Mouse (Mus musculus): ENCODE data around the gene Yars2. TPM values are rescaled to one million over a fixed set of nuclear protein-coding genes. Genes with fewer than 3 reads are reported as not detected.
A peak's percentile ranks its signal among the peaks of the same experiment; 100 is the strongest.

Gene Yars2
- total RNA-seq (2018; cell fraction: chromatin; rRNA removed) = 10 to 100 TPM in 5 of 26 experiments, 1 to 10 TPM in 21; 1.4 to 14.6 (median 6.9) TPM
- 10 to 100 TPM in 1 of 26 experiments, 1 to 10 TPM in 25; 5.1 to 10.0 (median 7.4) TPM for total RNA-seq (2018; cell fraction: cytosol; rRNA removed)
- 10 to 100 TPM in 8 of 26 experiments, 1 to 10 TPM in 18; 2.1 to 17.5 (median 7.5) TPM for total RNA-seq (2018; cell fraction: nucleus; rRNA removed)
- 6.0 to 16.8 TPM (median 6.4 TPM) in 3 replicates for polyA plus RNA-seq (2018)

GRCm38 (mm10) chr16:16302369-16303137 lies at the start of gene Yars2:
Gene Yars2, plus strand, starts transcription at chr16:16302965.
- WGBS (ENCODE audit: missing documents) = under 1% methylated on average over 46 of the region's 50 CpGs
- H3K27ac ChIP-seq = peak within 1 kb of the TSS; percentile 62
- H3K79me2 ChIP-seq (ENCODE audit: inconsistent target) = peaks cover 26% of the 10 kb centered on the region
- H3K36me3 ChIP-seq (ENCODE audit: inconsistent target) = peaks cover 16% of the 10 kb centered on the region
- H3K4me3 ChIP-seq (ENCODE audit: inconsistent target) = peak within 1 kb of the TSS; percentile 61

GRCm38 (mm10) chr16:16253326-16254074 lies 49.3 kb upstream of the Yars2 start:
- no peaks in the 10 kb centered on the region for H3K79me2 ChIP-seq (ENCODE audit: inconsistent target)

DNA sequence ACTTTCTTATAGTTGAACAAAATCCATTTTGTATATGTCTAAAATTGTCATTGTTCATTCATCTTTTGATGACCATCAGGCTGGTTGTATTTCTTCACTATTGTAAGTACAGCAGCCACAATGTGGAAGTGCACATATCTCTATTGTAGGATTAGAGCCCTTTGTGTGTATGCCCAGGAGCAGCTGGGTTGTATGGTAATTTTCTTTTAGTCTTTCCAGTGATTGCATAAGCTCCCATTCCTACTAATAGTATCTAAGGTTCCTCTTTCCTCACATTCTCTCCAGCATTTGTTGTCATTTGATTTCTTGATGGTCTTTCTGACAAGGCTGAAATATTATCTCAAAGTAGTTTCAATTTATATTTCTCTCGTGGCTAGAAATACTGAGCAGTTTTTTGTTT lies 47.5 kb upstream of the Yars2 start:
- Histone ChIP-seq H3K79me2 (ENCODE audit: inconsistent target) (no peaks in the 10 kb centered on the region), H3K27ac (no peak overlapping the region), H3K4me3 (ENCODE audit: inconsistent target) (no peak overlapping the region), H3K36me3 (ENCODE audit: inconsistent target) (no peaks in the 10 kb centered on the region)
- 58% methylated on average over 1 of the region's 1 CpGs for WGBS (ENCODE audit: missing documents)

More at GRCm38 (mm10) chr16:16253326-16254074, 49.3 kb upstream of the Yars2 start:
- H3K27ac ChIP-seq = no peak overlapping the region
- no peaks in the 10 kb centered on the region for H3K36me3 ChIP-seq (ENCODE audit: inconsistent target)
- H3K4me3 ChIP-seq (ENCODE audit: inconsistent target) = no peak overlapping the region
- WGBS (ENCODE audit: missing documents) = 95% methylated on average over 4 of the region's 4 CpGs

DNA sequence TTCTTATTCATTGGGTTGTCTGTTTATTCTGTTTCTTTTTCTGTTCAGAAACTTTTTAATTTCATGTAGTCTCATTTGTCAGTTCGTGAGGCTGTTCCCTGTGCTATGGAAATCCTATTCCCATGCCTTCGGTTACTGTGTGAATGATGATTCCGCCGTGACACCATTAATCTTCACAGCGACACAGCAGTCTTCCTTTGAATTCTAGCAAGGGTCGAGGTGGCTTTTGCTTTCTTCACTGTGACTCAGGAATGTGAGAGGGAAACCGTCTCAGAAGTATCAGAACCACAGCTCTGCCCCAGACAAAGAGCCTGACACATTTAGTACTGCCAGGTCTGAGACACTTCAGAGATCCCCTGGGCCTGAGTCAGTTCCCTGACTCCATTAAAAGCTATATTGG lies 46.9 kb upstream of the Yars2 start:
- H3K36me3 ChIP-seq (ENCODE audit: inconsistent target) = no peaks in the 10 kb centered on the region
- H3K27ac ChIP-seq = no peak overlapping the region
- H3K4me3 ChIP-seq (ENCODE audit: inconsistent target) = no peak overlapping the region
- 88% methylated on average over 7 of the region's 7 CpGs for WGBS (ENCODE audit: missing documents)
- H3K79me2 ChIP-seq (ENCODE audit: inconsistent target) = no peaks in the 10 kb centered on the region

DNA sequence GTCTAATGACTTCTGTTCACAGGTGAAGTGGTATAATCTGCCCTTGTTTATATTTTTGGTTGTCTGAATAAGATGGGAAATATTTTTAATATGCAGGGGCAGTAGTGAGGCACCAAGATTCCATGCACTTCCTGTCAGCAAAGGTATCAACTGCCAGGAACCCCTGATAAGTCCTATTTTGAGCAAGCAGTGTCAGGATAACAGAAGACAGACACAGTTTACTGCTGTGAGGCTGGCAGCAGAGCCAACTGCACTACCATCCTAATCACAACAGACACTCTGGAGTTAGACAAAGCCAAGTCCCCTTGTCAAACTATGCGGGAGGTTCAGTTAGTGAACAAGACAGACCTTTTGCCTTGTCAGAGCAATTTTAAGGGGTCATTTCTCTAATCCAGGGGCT lies 46.1 kb upstream of the Yars2 start:
- no peaks in the 10 kb centered on the region for H3K79me2 ChIP-seq (ENCODE audit: inconsistent target)
- no peak overlapping the region for H3K27ac ChIP-seq
- WGBS (ENCODE audit: missing documents) = 85% methylated on average over 1 of the region's 1 CpGs
- no peaks in the 10 kb centered on the region for H3K36me3 ChIP-seq (ENCODE audit: inconsistent target)
- H3K4me3 ChIP-seq (ENCODE audit: inconsistent target) = no peak overlapping the region

- no peak overlapping the region for H3K27ac ChIP-seq
- no peak overlapping the region for H3K4me3 ChIP-seq (ENCODE audit: inconsistent target)
- H3K36me3 ChIP-seq (ENCODE audit: inconsistent target) = no peaks in the 10 kb centered on the region
- WGBS (ENCODE audit: missing documents) = 99% methylated on average over 5 of the region's 5 CpGs
- H3K79me2 ChIP-seq (ENCODE audit: inconsistent target) = no peaks in the 10 kb centered on the region
Observed at GRCm38 (mm10) chr16:16260882-16261281, 41.9 kb upstream of the Yars2 start.

DNA sequence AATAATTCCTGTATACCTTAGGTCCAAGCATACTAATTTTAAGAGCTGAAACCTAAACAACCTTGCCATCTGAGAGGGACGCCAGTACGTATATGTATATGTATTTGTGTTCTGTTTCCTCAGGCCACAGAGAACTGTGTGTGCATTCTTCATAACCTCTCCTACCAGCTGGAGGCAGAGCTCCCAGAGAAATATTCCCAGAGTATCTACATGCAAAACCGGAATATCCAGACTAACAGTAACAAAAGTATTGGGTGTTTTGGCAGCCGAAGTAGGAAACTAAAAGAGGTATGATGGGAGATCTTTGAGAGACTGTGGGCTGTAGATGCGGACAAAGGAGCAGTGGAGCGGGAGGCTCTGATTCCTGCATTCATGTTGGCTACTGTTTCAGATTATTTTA lies 41.3 kb upstream of the Yars2 start:
- Histone ChIP-seq H3K79me2 (ENCODE audit: inconsistent target) (no peaks in the 10 kb centered on the region), H3K27ac (no peak overlapping the region), H3K4me3 (ENCODE audit: inconsistent target) (no peak overlapping the region), H3K36me3 (ENCODE audit: inconsistent target) (no peaks in the 10 kb centered on the region)
- 94% methylated on average over 6 of the region's 6 CpGs for WGBS (ENCODE audit: missing documents)

DNA sequence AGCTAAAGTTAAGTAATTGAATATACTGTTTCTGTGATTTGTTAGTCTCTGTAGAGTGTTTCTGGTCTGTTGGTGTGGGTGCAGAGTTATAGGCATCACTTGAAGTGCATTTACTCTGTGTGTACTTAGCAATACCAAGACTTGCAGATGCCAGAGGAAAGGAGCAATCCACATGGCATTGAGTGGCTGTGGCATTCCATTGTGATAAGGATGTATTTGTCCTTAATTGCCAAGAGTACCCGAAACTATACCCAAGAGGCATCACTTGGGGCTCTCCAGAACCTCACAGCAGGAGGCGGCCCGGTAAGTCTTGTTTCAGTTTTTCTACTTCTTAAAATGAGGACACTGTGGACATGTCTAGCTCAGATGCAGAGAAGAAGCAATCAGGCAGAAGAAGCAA lies 40.3 kb upstream of the Yars2 start:
- Histone ChIP-seq H3K79me2 (ENCODE audit: inconsistent target) (no peaks in the 10 kb centered on the region), H3K36me3 (ENCODE audit: inconsistent target) (no peaks in the 10 kb centered on the region), H3K4me3 (ENCODE audit: inconsistent target) (no peak overlapping the region), H3K27ac (no peak overlapping the region)
- WGBS (ENCODE audit: missing documents) = 100% methylated on average over 3 of the region's 3 CpGs

- WGBS (ENCODE audit: missing documents) = 71% methylated on average over 3 of the region's 3 CpGs
- H3K36me3 ChIP-seq (ENCODE audit: inconsistent target) = no peaks in the 10 kb centered on the region
- H3K79me2 ChIP-seq (ENCODE audit: inconsistent target) = no peaks in the 10 kb centered on the region
- H3K27ac ChIP-seq = no peak overlapping the region
- no peak overlapping the region for H3K4me3 ChIP-seq (ENCODE audit: inconsistent target)
Observed at GRCm38 (mm10) chr16:16272978-16273377, 29.8 kb upstream of the Yars2 start.

DNA sequence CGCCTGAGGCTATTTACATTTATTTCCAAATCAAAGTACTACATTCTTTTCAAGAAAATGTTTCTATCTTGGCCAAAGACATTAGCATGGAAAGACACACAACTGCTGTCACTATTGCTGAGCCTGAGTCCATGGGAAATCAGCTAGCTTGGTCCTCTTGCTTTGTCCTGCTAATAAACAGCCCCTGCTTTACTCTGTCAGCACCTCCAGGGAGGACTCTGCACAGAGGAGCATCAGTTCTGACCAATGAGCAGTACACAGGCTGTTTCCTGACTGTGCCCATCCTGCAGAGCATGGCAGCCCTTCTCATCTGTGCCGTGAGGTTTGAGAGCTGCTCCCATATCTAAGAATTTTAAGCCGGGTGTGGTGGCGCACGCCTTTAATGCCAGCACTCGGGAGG lies 29.0 kb upstream of the Yars2 start:
- no peak overlapping the region for H3K27ac ChIP-seq
- H3K4me3 ChIP-seq (ENCODE audit: inconsistent target) = no peak overlapping the region
- no peaks in the 10 kb centered on the region for H3K79me2 ChIP-seq (ENCODE audit: inconsistent target)
- 98% methylated on average over 6 of the region's 6 CpGs for WGBS (ENCODE audit: missing documents)
- H3K36me3 ChIP-seq (ENCODE audit: inconsistent target) = no peaks in the 10 kb centered on the region

- peak overlapping the region; percentile 61 for H3K4me3 ChIP-seq (ENCODE audit: inconsistent target)
- peaks cover 23% of the 10 kb centered on the region for H3K36me3 ChIP-seq (ENCODE audit: inconsistent target)
- H3K79me2 ChIP-seq (ENCODE audit: inconsistent target) = peaks cover 26% of the 10 kb centered on the region
- no peak overlapping the region for H3K27ac ChIP-seq
- 2% methylated on average over 54 of the region's 61 CpGs for WGBS (ENCODE audit: missing documents)
Observed at GRCm38 (mm10) chr16:16303138-16303827, 518 bp downstream of the Yars2 start.

DNA sequence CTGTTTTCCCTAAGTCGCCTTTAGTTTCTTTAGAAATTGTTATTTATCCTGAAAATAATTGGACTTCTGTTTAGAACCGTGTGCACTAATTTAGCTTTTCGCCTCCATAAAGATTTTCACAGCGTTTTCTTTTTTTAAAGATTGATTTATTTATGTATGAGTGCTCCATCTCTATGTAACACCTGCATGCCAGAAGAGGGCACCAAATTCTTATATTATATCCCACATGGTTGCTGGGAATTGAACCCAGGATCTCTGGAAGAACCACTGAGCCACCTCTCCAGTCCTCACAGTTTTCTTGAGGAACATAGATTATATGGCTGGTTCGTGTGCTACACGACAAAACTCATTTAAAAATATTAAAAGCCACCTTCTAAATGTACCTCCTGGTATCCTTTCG lies 1.1 kb downstream of the Yars2 start:
- H3K36me3 ChIP-seq (ENCODE audit: inconsistent target) = peaks cover 26% of the 10 kb centered on the region
- no peak overlapping the region for H3K27ac ChIP-seq
- peak overlapping the region; percentile 61 for H3K4me3 ChIP-seq (ENCODE audit: inconsistent target)
- peaks cover 26% of the 10 kb centered on the region for H3K79me2 ChIP-seq (ENCODE audit: inconsistent target)
- WGBS (ENCODE audit: missing documents) = 33% methylated on average over 7 of the region's 7 CpGs

DNA sequence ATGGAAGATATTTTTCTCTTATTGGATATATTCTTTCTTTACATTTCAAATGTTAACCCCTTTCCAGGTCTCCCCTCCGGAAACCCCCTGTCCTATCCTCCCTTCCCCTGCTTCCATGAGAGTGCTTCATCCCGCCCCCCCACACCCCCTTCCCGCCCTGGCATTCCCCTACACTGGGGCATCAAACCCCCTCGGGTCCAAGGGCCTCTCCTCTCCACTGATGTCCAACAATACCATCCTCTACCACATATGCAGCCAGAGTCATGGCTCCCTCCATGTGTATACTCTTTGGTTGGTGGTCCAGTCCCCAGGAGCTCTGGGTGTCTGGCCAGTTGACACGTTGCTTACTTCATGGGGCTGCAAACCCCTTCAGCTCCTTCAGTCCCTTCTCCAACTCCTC lies 8.6 kb downstream of the Yars2 start:
- 87% methylated on average over 5 of the region's 5 CpGs for WGBS (ENCODE audit: missing documents)
- H3K79me2 ChIP-seq (ENCODE audit: inconsistent target) = no peaks in the 10 kb centered on the region
- no peak overlapping the region for H3K4me3 ChIP-seq (ENCODE audit: inconsistent target)
- H3K36me3 ChIP-seq (ENCODE audit: inconsistent target) = peaks cover 77% of the 10 kb centered on the region
- H3K27ac ChIP-seq = no peak overlapping the region

DNA sequence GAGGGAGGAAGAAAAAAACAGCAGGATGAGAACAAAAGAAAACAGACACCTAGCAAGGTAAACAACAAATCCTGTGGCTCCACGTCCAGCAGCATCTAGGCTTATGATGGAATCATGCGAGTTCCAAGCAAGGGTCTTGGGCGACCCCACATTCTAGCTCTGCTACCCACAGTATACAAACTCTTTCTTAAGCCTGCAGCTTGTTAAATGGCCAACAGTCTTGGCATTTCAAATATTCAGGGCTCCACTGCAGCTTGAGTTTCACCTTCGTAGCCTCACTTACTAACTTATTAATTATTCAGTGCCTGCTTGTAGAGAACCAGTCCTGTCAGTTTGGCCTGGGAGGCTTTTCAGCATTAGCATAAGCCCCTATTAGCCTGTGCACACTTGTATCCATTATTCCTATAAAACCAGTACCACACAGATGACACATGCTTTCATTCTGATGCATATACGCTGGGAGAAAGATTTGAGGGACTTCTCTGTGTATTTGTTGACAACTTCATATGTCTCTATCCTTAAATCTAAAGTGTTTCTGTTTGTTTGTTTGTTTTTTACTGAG lies 23.1 kb downstream of the Yars2 start:
- no peaks in the 10 kb centered on the region for H3K79me2 ChIP-seq (ENCODE audit: inconsistent target)
- H3K4me3 ChIP-seq (ENCODE audit: inconsistent target) = no peak overlapping the region
- H3K36me3 ChIP-seq (ENCODE audit: inconsistent target) = peaks cover 67% of the 10 kb centered on the region
- H3K27ac ChIP-seq = no peak overlapping the region
- WGBS (ENCODE audit: missing documents) = 98% methylated on average over 4 of the region's 5 CpGs

All from macrophage (primary cell).